Mouse (Mus musculus) stomach, postnatal 0 days (tissue): ENCODE data around the gene Enpep.

Experiments
- CTCF ChIP-seq: IDR thresholded peaks from 2 replicates; pipeline ENCODE4 v1.5.1; 2016; ENCODE audit warnings: antibody characterized with exemption, low read depth, mild to moderate bottlenecking, moderate library complexity
- EP300 ChIP-seq: optimal IDR thresholded peaks from 2 replicates; pipeline ENCODE3; 2016; ENCODE audit warnings: antibody characterized with exemption

- TF ChIP-seq EP300 (no peak), CTCF (no peak)
Observed at GRCm38 (mm10) chr3:129284326-129284725, 48.2 kb downstream of the Enpep start.
